Mouse (Mus musculus) hindbrain, postnatal 0 days (tissue): ENCODE data around the gene Ell. TPM values are rescaled to one million over a fixed set of nuclear protein-coding genes. Genes with fewer than 3 reads are reported as not detected.

ENCODE experiments used
- ATAC-seq: fragments of 200-750 bp; cut with Nextera tagmentation; 2 replicates; pipeline ENCODE4 v1.8.0; 2017; ENCODE audit warnings: mild to moderate bottlenecking, moderate TSS enrichment, moderate library complexity
- DNase-seq: peaks from one replicate; pipeline ENCODE4 v3.0.0-alpha.2; 2015; ENCODE audit warnings: low spot score
- H3K27ac ChIP-seq: fragments of 300-500 bp; sonication (generic); 2 replicates; pipeline ENCODE4 v1.5.1; 2014; ENCODE audit warnings: mild to moderate bottlenecking
- H3K27me3 ChIP-seq: fragments of 300-500 bp; sonication (generic); 2 replicates; pipeline ENCODE4 v1.6.1; 2014; ENCODE audit warnings: low read length, mixed read lengths; ENCODE audit not compliant: insufficient read depth
- H3K36me3 ChIP-seq: fragments of 300-500 bp; sonication (generic); 2 replicates; pipeline ENCODE4 v1.6.1; 2014; ENCODE audit warnings: low read length, mixed read lengths; ENCODE audit not compliant: insufficient read depth
- H3K4me1 ChIP-seq: fragments of 300-500 bp; sonication (generic); 2 replicates; pipeline ENCODE4 v1.6.1; 2014; ENCODE audit warnings: antibody characterized with exemption, low read length, mixed read lengths; ENCODE audit not compliant: insufficient read depth
- H3K4me2 ChIP-seq: fragments of 300-500 bp; sonication (generic); 2 replicates; pipeline ENCODE4 v1.6.1; 2014; ENCODE audit warnings: low read depth, mild to moderate bottlenecking, low read length, moderate library complexity, mixed read lengths
- H3K4me3 ChIP-seq: fragments of 300-500 bp; sonication (generic); 2 replicates; pipeline ENCODE4 v1.5.1; 2014; ENCODE audit warnings: low read length
- H3K9ac ChIP-seq: fragments of 300-500 bp; sonication (generic); replicated peaks from 2 replicates; pipeline ENCODE4 v1.6.1; 2014; ENCODE audit warnings: mild to moderate bottlenecking, low read length, moderate library complexity, mixed read lengths
- H3K9me3 ChIP-seq: fragments of 300-500 bp; sonication (generic); 2 replicates; pipeline ENCODE4 v1.6.1; 2016; ENCODE audit warnings: low read length, mixed read lengths
- CTCF ChIP-seq: IDR thresholded peaks from 2 replicates; pipeline ENCODE4 v1.5.1; 2016; ENCODE audit warnings: antibody characterized with exemption, control low read depth, low read depth
- WGBS: fragments of 180-500 bp; shearing (Covaris S2); extraction: QIAGEN DNeasy Blood & Tissue Kit; methylation state at CpG from one replicate; pipeline ENCODE4 v1.1.7; 2014; 5-methylcytosine and 5-hydroxymethylcytosine counted together
- polyA plus RNA-seq: library from polyadenylated mRNA; unstranded; fragments of >200 nt; fragmentation: Nextera tagmentation; extraction: Ambion mirVana; gene quantifications from 2 replicates; pipeline ENCODE4 v1.2.1, GENCODE M21; 2015
- total RNA-seq: library from RNA; depleted of rRNA; stranded (reverse); fragments of >200 nt; gene quantifications from 2 replicates; pipeline ENCODE4 v1.2.3, GENCODE M21; 2014

Ell gene
- total and polyA plus RNA-seq, 2 experiments from 2014 or later, result 10.8 to 16.7 TPM

- no peak overlapping the region for H3K27ac ChIP-seq
- DNase-seq, result peak; percentile 57
- no peaks in the 10 kb centered on the region for H3K9me3 ChIP-seq
- WGBS, result 12% methylated on average over 23 of the region's 23 CpGs
- H3K9ac ChIP-seq, result 0 out of 2 replicates have a peak overlapping the region, but pooled peaks have one; percentile 7
- TF ChIP-seq CTCF, result 0 out of 2 replicates have a peak, but pooled peaks have one; percentile 1
- peaks cover 15% of the 10 kb centered on the region; the same call in 1 of the 2 replicates for H3K4me1 ChIP-seq
- no peak for ATAC-seq
- H3K4me3 ChIP-seq, result no peak overlapping the region
- H3K4me2 ChIP-seq, result 0 out of 2 replicates have a peak overlapping the region, but pooled peaks have one; percentile 8
- no peaks in the 10 kb centered on the region for H3K36me3 ChIP-seq
- peaks cover 16% of the 10 kb centered on the region for H3K27me3 ChIP-seq
Observed at GRCm38 (mm10) chr8:70501820-70502529, 37.3 kb upstream of the Ell start.

DNA sequence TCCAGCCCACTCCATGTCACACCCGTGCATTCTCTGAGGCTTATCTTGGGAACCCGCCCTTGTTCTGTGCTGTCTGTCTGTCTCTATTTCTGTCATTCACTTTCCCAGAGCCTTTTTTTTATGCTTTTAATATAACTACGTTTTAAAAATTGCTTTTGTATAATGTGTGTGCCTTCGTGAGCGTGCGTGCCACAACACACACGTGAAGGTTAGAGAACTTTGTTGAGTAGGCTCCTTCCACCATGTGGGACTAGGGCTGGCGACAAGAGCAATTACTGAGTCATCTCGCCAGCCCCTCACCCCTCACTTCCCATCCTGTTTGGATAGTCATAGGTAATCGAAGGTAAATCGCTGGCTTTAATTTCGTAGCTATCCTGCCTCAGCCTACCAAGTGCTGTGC lies 36.7 kb upstream of the Ell start:
- ATAC-seq (no peak), DNase-seq (no peak)
- Histone ChIP-seq H3K4me1 (peaks cover 15% of the 10 kb centered on the region; the same call in 1 of the 2 replicates), H3K27me3 (peaks cover 16% of the 10 kb centered on the region), H3K36me3 (peaks cover 5% of the 10 kb centered on the region; the same call in 1 of the 2 replicates), H3K9ac (no peak overlapping the region), H3K4me3 (no peak overlapping the region), H3K9me3 (no peaks in the 10 kb centered on the region), H3K4me2 (0 out of 2 replicates have a peak overlapping the region, but pooled peaks have one; percentile 8), H3K27ac (no peak overlapping the region)
- TF ChIP-seq CTCF, result no peak
- WGBS, result 41% methylated on average over 12 of the region's 12 CpGs

GRCm38 (mm10) chr8:70503062-70503750 lies 36.1 kb upstream of the Ell start:
- H3K27me3 ChIP-seq, result peaks cover 16% of the 10 kb centered on the region
- ATAC-seq (no peak), DNase-seq (peak; percentile 70)
- no peaks in the 10 kb centered on the region for H3K9me3 ChIP-seq
- 0 out of 2 replicates have a peak overlapping the region, but pooled peaks have one; percentile 2 for H3K4me3 ChIP-seq
- 18% methylated on average over 46 of the region's 46 CpGs for WGBS
- no peak overlapping the region for H3K4me2 ChIP-seq
- TF ChIP-seq CTCF, result peak; percentile 76
- H3K9ac ChIP-seq, result no peak overlapping the region
- peaks cover 15% of the 10 kb centered on the region; the same call in 1 of the 2 replicates for H3K4me1 ChIP-seq
- H3K27ac ChIP-seq, result no peak overlapping the region
- peaks cover 10% of the 10 kb centered on the region; the same call in 1 of the 2 replicates for H3K36me3 ChIP-seq

GRCm38 (mm10) chr8:70504291-70504716 lies 35.0 kb upstream of the Ell start:
- no peak overlapping the region for H3K9ac ChIP-seq
- no peak overlapping the region for H3K27ac ChIP-seq

DNA sequence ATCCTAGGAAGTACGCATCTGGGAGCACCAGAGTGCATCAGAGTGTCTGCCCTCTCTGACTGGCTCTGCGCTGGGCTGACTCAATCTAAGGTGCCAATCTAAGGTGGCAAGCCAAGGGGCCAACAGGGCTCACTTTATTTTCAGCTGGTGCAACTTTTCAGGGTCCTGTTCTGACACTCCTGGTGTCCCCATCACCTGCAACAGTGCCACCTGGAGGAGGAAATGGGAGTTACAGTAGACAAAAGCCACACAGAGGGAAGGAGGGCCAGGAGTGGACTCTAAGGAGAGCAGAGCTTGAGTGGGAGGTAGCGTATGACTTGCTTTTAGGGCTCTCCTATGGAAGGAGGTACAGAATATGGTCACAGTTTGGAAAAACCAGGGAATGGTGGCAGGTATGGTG lies 34.4 kb upstream of the Ell start:
- Histone ChIP-seq H3K9me3 (no peaks in the 10 kb centered on the region), H3K27ac (no peak overlapping the region), H3K4me3 (no peak overlapping the region), H3K36me3 (peaks cover 15% of the 10 kb centered on the region; the same call in 1 of the 2 replicates), H3K4me1 (peaks cover 19% of the 10 kb centered on the region; the same call in 1 of the 2 replicates), H3K27me3 (peaks cover 11% of the 10 kb centered on the region), H3K4me2 (peak overlapping the region; percentile 84; the same call in 1 of the 2 replicates), H3K9ac (no peak overlapping the region)
- 71% methylated on average over 3 of the region's 3 CpGs for WGBS
- DNase-seq (peak; percentile 83), ATAC-seq (no peak)
- peak; percentile 92 for TF ChIP-seq CTCF

More at GRCm38 (mm10) chr8:70504291-70504716, 35.0 kb upstream of the Ell start:
- no peak for ATAC-seq
- peaks cover 15% of the 10 kb centered on the region; the same call in 1 of the 2 replicates for H3K36me3 ChIP-seq
- H3K4me2 ChIP-seq, result no peak overlapping the region
- H3K27me3 ChIP-seq, result peaks cover 11% of the 10 kb centered on the region
- H3K9me3 ChIP-seq, result no peaks in the 10 kb centered on the region
- no peak overlapping the region for H3K4me3 ChIP-seq
- TF ChIP-seq CTCF, result no peak
- 24% methylated on average over 16 of the region's 16 CpGs for WGBS
- H3K4me1 ChIP-seq, result peaks cover 19% of the 10 kb centered on the region; the same call in 1 of the 2 replicates
- DNase-seq, result peak; percentile 65

- peaks cover 19% of the 10 kb centered on the region; the same call in 1 of the 2 replicates for H3K4me1 ChIP-seq
- TF ChIP-seq CTCF, result no peak; the same call in 1 of the 2 replicates
- peak; percentile 50 for DNase-seq
- 25% methylated on average over 32 of the region's 32 CpGs for WGBS
- peaks cover 15% of the 10 kb centered on the region; the same call in 1 of the 2 replicates for H3K36me3 ChIP-seq
- H3K4me2 ChIP-seq, result peak overlapping the region; percentile 84
- ATAC-seq, result peak; percentile 25
- H3K27ac ChIP-seq, result peak overlapping the region; percentile 94
- H3K9me3 ChIP-seq, result no peaks in the 10 kb centered on the region
- peak overlapping the region; percentile 66 for H3K4me3 ChIP-seq
- peak overlapping the region; percentile 78 for H3K9ac ChIP-seq
- peaks cover 11% of the 10 kb centered on the region; the same call in 1 of the 2 replicates for H3K27me3 ChIP-seq
Observed at GRCm38 (mm10) chr8:70505698-70506327, 33.4 kb upstream of the Ell start.
